Mouse (Mus musculus): ENCODE data around the gene Yy2. TPM values are rescaled to one million over a fixed set of nuclear protein-coding genes. Genes with fewer than 3 reads are reported as not detected.
A peak's percentile ranks its signal among the peaks of the same experiment; 100 is the strongest.

Gene Yy2
- polyA plus RNA-seq, 1 experiment from 2014 or later, result 4.4 TPM

DNA sequence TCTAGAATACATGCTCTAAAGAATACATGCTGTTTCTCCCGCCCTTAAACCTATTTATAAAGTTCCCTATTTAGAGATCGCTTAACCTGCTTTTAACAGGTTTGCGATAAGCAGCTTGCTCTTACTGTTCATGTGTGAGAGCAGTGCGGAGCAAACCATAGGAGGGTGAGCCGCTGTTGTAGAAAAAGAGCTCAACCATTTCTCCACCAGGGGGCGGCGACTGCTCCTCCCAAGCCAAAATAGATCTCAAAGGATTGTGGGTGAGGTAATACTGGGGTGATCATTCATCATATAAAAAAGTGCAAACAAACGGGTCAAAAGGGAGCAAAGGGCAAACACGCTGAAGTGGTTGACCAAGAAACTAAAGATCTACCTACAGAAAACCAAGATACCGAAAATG is 5.0 kb downstream of the Yy2 start:
- Histone ChIP-seq H3K4me1 (no peaks in the 10 kb centered on the region), H3K36me3 (peaks cover 9% of the 10 kb centered on the region), H3K4me3 (no peak overlapping the region), H3K27me3 (ENCODE audit: insufficient read depth, poor library complexity, severe bottlenecking) (no peaks in the 10 kb centered on the region), H3K9me3 (no peaks in the 10 kb centered on the region), H3K27ac (no peak overlapping the region)
- WGBS, result 71% methylated on average over 10 of the region's 10 CpGs
- DNase-seq (ENCODE audit: low spot score), result no peak

DNA sequence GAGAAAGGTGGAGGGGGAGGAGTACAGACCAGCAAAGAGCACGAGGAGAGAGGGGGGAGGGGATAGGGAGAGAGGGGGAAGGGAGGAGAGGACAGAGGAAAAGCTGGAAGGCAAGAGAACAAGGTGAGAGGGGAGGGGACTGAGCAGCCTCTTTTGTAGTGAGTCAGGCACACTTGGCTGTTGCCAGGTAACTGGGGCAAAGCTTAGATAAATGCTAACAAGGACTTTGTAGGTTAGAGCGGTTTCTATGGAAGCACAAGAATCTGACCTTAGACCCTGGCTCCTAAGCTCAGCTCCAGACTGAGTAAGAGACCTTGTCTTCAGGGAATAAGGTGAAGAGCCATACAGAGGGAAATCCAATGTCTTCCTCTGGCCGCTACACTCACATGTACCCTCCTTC is 21.7 kb downstream of the Yy2 start:
- Histone ChIP-seq H3K9me3 (no peaks in the 10 kb centered on the region), H3K4me1 (no peaks in the 10 kb centered on the region), H3K27ac (no peak overlapping the region), H3K4me3 (no peak overlapping the region), H3K36me3 (0 out of 2 replicates have a peak, but pooled peaks cover 3% of the 10 kb centered on the region), H3K27me3 (ENCODE audit: insufficient read depth, poor library complexity, severe bottlenecking) (no peaks in the 10 kb centered on the region)
- 27% methylated on average over 3 of the region's 3 CpGs for WGBS
- DNase-seq (ENCODE audit: low spot score), result peak; percentile 75

Other genes starting within 250 kb of the Yy2 start
- 0.14 and 0.18 TPM in 2 replicates for gene Phex, start 153.7 kb downstream of the Yy2 start, polyA plus RNA-seq (2016; fragmentation: Nextera tagmentation; extraction: Ambion mirVana)
- 62.9 and 69.5 TPM in 2 replicates for gene Sms, start 76.7 kb downstream of the Yy2 start, polyA plus RNA-seq (2016; fragmentation: Nextera tagmentation; extraction: Ambion mirVana)
- 19.7 and 19.8 TPM in 2 replicates for gene Mbtps2, start 29.7 kb upstream of the Yy2 start, polyA plus RNA-seq (2016; fragmentation: Nextera tagmentation; extraction: Ambion mirVana)
- 308 and 620 TPM in 2 replicates for gene Smpx, start 129.9 kb upstream of the Yy2 start, polyA plus RNA-seq (2016; fragmentation: Nextera tagmentation; extraction: Ambion mirVana)
- 0.28 and 1.1 TPM in 2 replicates for gene Klhl34, start 249.4 kb upstream of the Yy2 start, polyA plus RNA-seq (2016; fragmentation: Nextera tagmentation; extraction: Ambion mirVana)